Mouse (Mus musculus) MEL (cell line): Measurements from ENCODE around the gene Rps26. TPM values are rescaled to one million over a fixed set of nuclear protein-coding genes. Genes with fewer than 3 reads are reported as not detected.

Experiments used
- DNase-seq: peaks from one replicate; pipeline ENCODE4 v3.0.0; 2011; ENCODE audit warnings: low read depth, low spot score
- H3K27ac ChIP-seq: 2 replicates; pipeline ENCODE4 v1.5.1; 2012; ENCODE audit warnings: low read depth, mild to moderate bottlenecking, control low read depth, low read length, moderate library complexity; ENCODE audit not compliant: control insufficient read depth
- H3K27me3 ChIP-seq, 2 experiments: fragments of 150-350 bp in 1 of 2; sonication (generic) in 1 of 2; 2 replicates each; pipeline ENCODE4 v1.6.1; 2012; ENCODE audit warnings: low read length in 2 of 2, mild to moderate bottlenecking in 2 of 2, improper control_type of control experiment in 1 of 2, moderate library complexity in 1 of 2; ENCODE audit not compliant: insufficient read depth in 2 of 2, control insufficient read depth in 1 of 2
- H3K36me3 ChIP-seq, 2 experiments: 2 replicates each; pipeline ENCODE4 v1.6.1; 2012 to 2014; ENCODE audit warnings: low read length in 2 of 2, improper control_type of control experiment in 1 of 2, inconsistent platforms in 1 of 2, mild to moderate bottlenecking in 1 of 2; ENCODE audit not compliant: insufficient read depth in 2 of 2, control insufficient read depth in 1 of 2
- H3K4me1 ChIP-seq, 2 experiments: fragments of 150-350 bp in 1 of 2; sonication (generic) in 1 of 2; 2 replicates each; pipeline ENCODE4 v1.6.1; 2012; ENCODE audit warnings: low read length in 2 of 2, improper control_type of control experiment in 1 of 2, mild to moderate bottlenecking in 1 of 2; ENCODE audit not compliant: insufficient read depth in 2 of 2, control insufficient read depth in 1 of 2
- H3K4me3 ChIP-seq, 2 experiments: fragments of 150-350 bp in 1 of 2; sonication (generic) in 1 of 2; 2 replicates each; pipeline ENCODE4 v1.5.1; 2012; ENCODE audit warnings: low read depth in 2 of 2, low read length in 2 of 2, mild to moderate bottlenecking in 2 of 2, moderate library complexity in 2 of 2, control low read depth in 1 of 2, improper control_type of control experiment in 1 of 2; ENCODE audit not compliant: control insufficient read depth in 1 of 2, insufficient read depth in 1 of 2
- H3K79me2 ChIP-seq: 2 replicates; pipeline ENCODE4 v1.6.1; 2012; ENCODE audit warnings: mild to moderate bottlenecking, low read length, moderate library complexity; ENCODE audit not compliant: control insufficient read depth, poor library complexity, insufficient read depth
- H3K9ac ChIP-seq: 2 replicates; pipeline ENCODE4 v1.6.1; 2012; ENCODE audit warnings: low read depth, mild to moderate bottlenecking, control low read depth, low read length, moderate library complexity; ENCODE audit not compliant: control insufficient read depth, poor library complexity, severe bottlenecking
- H3K9me3 ChIP-seq: fragments of 150-350 bp; sonication (generic); replicated peaks from 2 replicates; pipeline ENCODE4 v1.6.1; 2012; ENCODE audit warnings: mild to moderate bottlenecking, low read length, improper control_type of control experiment, moderate library complexity; ENCODE audit not compliant: insufficient read depth
- BHLHE40 ChIP-seq: IDR thresholded peaks from 2 replicates; pipeline ENCODE4 v1.6.1; 2012; ENCODE audit warnings: low read depth, mild to moderate bottlenecking, inconsistent platforms, low read length, improper control_type of control experiment, borderline replicate concordance
- CHD1 ChIP-seq: IDR thresholded peaks from 2 replicates; pipeline ENCODE4 v1.6.1; 2012; ENCODE audit warnings: low read depth, mild to moderate bottlenecking, inconsistent platforms, low read length, improper control_type of control experiment
- CHD2 ChIP-seq: IDR thresholded peaks from 2 replicates; pipeline ENCODE4 v1.6.1; 2011; ENCODE audit warnings: low read length, improper control_type of control experiment
- CTCF ChIP-seq, 3 experiments: IDR thresholded peaks in 2 of 3; conservative IDR thresholded peaks in 1 of 3; 2 replicates each; pipeline ENCODE4 v1.5.1; 2011 to 2012; ENCODE audit warnings: low read length in 3 of 3, low read depth in 2 of 3, mild to moderate bottlenecking in 2 of 3, improper control_type of control experiment in 1 of 3, inconsistent platforms in 1 of 3, mixed read lengths in 1 of 3, moderate library complexity in 1 of 3; ENCODE audit not compliant: control insufficient read depth in 1 of 3, insufficient read depth in 1 of 3, poor library complexity in 1 of 3, severe bottlenecking in 1 of 3
- E2F4 ChIP-seq: IDR thresholded peaks from 2 replicates; pipeline ENCODE4 v1.6.1; 2011; ENCODE audit warnings: low read depth, low read length, improper control_type of control experiment, borderline replicate concordance
- ELF1 ChIP-seq: IDR thresholded peaks from 2 replicates; pipeline ENCODE4 v1.6.1; 2014; ENCODE audit warnings: low read depth, mild to moderate bottlenecking, inconsistent platforms, low read length, improper control_type of control experiment, moderate library complexity
- EP300 ChIP-seq, 2 experiments: IDR thresholded peaks; 2 replicates each; pipeline ENCODE4 v1.6.1; 2011; ENCODE audit warnings: improper control_type of control experiment in 2 of 2, low read length in 2 of 2, low read depth in 1 of 2, mild to moderate bottlenecking in 1 of 2
- ETS1 ChIP-seq: IDR thresholded peaks from 2 replicates; pipeline ENCODE4 v1.6.1; 2012; ENCODE audit warnings: low read depth, mild to moderate bottlenecking, inconsistent platforms, low read length, improper control_type of control experiment, moderate library complexity
- GABPA ChIP-seq: IDR thresholded peaks from 2 replicates; pipeline ENCODE4 v1.6.1; 2012; ENCODE audit warnings: low read depth, mild to moderate bottlenecking, inconsistent platforms, low read length, improper control_type of control experiment, moderate library complexity
- HCFC1 ChIP-seq: IDR thresholded peaks from 2 replicates; pipeline ENCODE4 v1.6.1; 2012; ENCODE audit warnings: low read depth, mild to moderate bottlenecking, inconsistent platforms, low read length, improper control_type of control experiment, moderate library complexity
- JUND ChIP-seq: IDR thresholded peaks from 2 replicates; pipeline ENCODE4 v1.6.1; 2011; ENCODE audit warnings: low read depth, mild to moderate bottlenecking, improper control_type of control experiment, low read length
- KAT2A ChIP-seq: conservative IDR thresholded peaks from 2 replicates; pipeline ENCODE4 v1.6.1; 2012; ENCODE audit warnings: low read depth, low read length, improper control_type of control experiment, inconsistent platforms
- MAFK ChIP-seq: IDR thresholded peaks from 2 replicates; pipeline ENCODE4 v1.6.1; 2011; ENCODE audit warnings: low read depth, mild to moderate bottlenecking, low read length, improper control_type of control experiment, borderline replicate concordance
- MAX ChIP-seq: IDR thresholded peaks from 2 replicates; pipeline ENCODE4 v1.6.1; 2011; ENCODE audit warnings: low read length, improper control_type of control experiment
- MAZ ChIP-seq: IDR thresholded peaks from 2 replicates; pipeline ENCODE4 v1.6.1; 2012; ENCODE audit warnings: low read depth, mild to moderate bottlenecking, inconsistent platforms, low read length, improper control_type of control experiment
- MEF2A ChIP-seq: IDR thresholded peaks from 2 replicates; pipeline ENCODE4 v1.6.1; 2014; ENCODE audit warnings: low read depth, mild to moderate bottlenecking, inconsistent platforms, low read length, improper control_type of control experiment; ENCODE audit not compliant: poor library complexity, insufficient replicate concordance, severe bottlenecking; ENCODE audit errors: extremely low read depth
- MXI1 ChIP-seq: IDR thresholded peaks from 2 replicates; pipeline ENCODE4 v1.6.1; 2011; ENCODE audit warnings: mild to moderate bottlenecking, low read depth, low read length, improper control_type of control experiment
- MYB ChIP-seq: IDR thresholded peaks from 2 replicates; pipeline ENCODE4 v1.6.1; 2011; ENCODE audit warnings: mild to moderate bottlenecking, low read depth, low read length, improper control_type of control experiment
- MYC ChIP-seq: IDR thresholded peaks from 2 replicates; pipeline ENCODE4 v1.6.1; 2011; ENCODE audit warnings: low read depth, mild to moderate bottlenecking, low read length, improper control_type of control experiment, moderate library complexity
- NELFE ChIP-seq: IDR thresholded peaks from 2 replicates; pipeline ENCODE4 v1.6.1; 2011; ENCODE audit warnings: low read depth, low read length, improper control_type of control experiment
- NRF1 ChIP-seq: IDR thresholded peaks from 2 replicates; pipeline ENCODE4 v1.6.1; 2014; ENCODE audit warnings: low read depth, mild to moderate bottlenecking, inconsistent platforms, low read length, improper control_type of control experiment, moderate library complexity; ENCODE audit not compliant: poor library complexity, insufficient read depth, severe bottlenecking
- POLR2A ChIP-seq, 2 experiments: IDR thresholded peaks; 2 replicates each; pipeline ENCODE4 v1.6.1; 2011 to 2012; ENCODE audit warnings: low read length in 2 of 2, mild to moderate bottlenecking in 2 of 2, control low read depth in 1 of 2, improper control_type of control experiment in 1 of 2, low read depth in 1 of 2, moderate library complexity in 1 of 2; ENCODE audit not compliant: control insufficient read depth in 1 of 2, insufficient read depth in 1 of 2, poor library complexity in 1 of 2
- POLR2AphosphoS5 ChIP-seq: IDR thresholded peaks from 2 replicates; pipeline ENCODE4 v1.6.1; 2012; ENCODE audit warnings: low read depth, borderline replicate concordance, mild to moderate bottlenecking, inconsistent platforms, low read length, moderate library complexity, mixed read lengths
- RAD21 ChIP-seq: IDR thresholded peaks from 2 replicates; pipeline ENCODE4 v1.6.1; 2011; ENCODE audit warnings: mild to moderate bottlenecking, low read depth, low read length, improper control_type of control experiment
- RCOR1 ChIP-seq: IDR thresholded peaks from 2 replicates; pipeline ENCODE4 v1.6.1; 2012; ENCODE audit warnings: low read depth, mild to moderate bottlenecking, inconsistent platforms, low read length, improper control_type of control experiment
- SIN3A ChIP-seq: IDR thresholded peaks from 2 replicates; pipeline ENCODE4 v1.6.1; 2012; ENCODE audit warnings: low read length, improper control_type of control experiment, inconsistent platforms
- SMC3 ChIP-seq: IDR thresholded peaks from 2 replicates; pipeline ENCODE4 v1.6.1; 2011; ENCODE audit warnings: low read depth, low read length, improper control_type of control experiment
- TAL1 ChIP-seq: IDR thresholded peaks from 2 replicates; pipeline ENCODE4 v1.6.1; 2012; ENCODE audit warnings: mild to moderate bottlenecking, inconsistent platforms, low read length, moderate library complexity, mixed read lengths
- TCF12 ChIP-seq: IDR thresholded peaks from 2 replicates; pipeline ENCODE4 v1.6.1; 2014; ENCODE audit warnings: low read depth, mild to moderate bottlenecking, inconsistent platforms, low read length, improper control_type of control experiment, moderate library complexity
- UBTF ChIP-seq: IDR thresholded peaks from 2 replicates; pipeline ENCODE4 v1.6.1; 2012; ENCODE audit warnings: low read depth, mild to moderate bottlenecking, inconsistent platforms, low read length, improper control_type of control experiment, moderate library complexity, borderline replicate concordance; ENCODE audit not compliant: insufficient read depth
- USF1 ChIP-seq: IDR thresholded peaks from 2 replicates; pipeline ENCODE4 v1.6.1; 2014; ENCODE audit warnings: low read depth, mild to moderate bottlenecking, inconsistent platforms, low read length, improper control_type of control experiment, moderate library complexity
- USF2 ChIP-seq, 2 experiments: IDR thresholded peaks; 2 replicates each; pipeline ENCODE4 v1.6.1; 2011 to 2012; ENCODE audit warnings: improper control_type of control experiment in 2 of 2, low read length in 2 of 2, borderline replicate concordance in 1 of 2, inconsistent platforms in 1 of 2, low read depth in 1 of 2, mild to moderate bottlenecking in 1 of 2; ENCODE audit not compliant: insufficient read depth in 1 of 2
- ZC3H11A ChIP-seq: IDR thresholded peaks from 2 replicates; pipeline ENCODE4 v1.6.1; 2012; ENCODE audit warnings: low read depth, mild to moderate bottlenecking, inconsistent platforms, low read length, improper control_type of control experiment
- ZKSCAN1 ChIP-seq: IDR thresholded peaks from 2 replicates; pipeline ENCODE4 v1.6.1; 2012; ENCODE audit warnings: low read depth, mild to moderate bottlenecking, inconsistent platforms, low read length, improper control_type of control experiment, moderate library complexity
- ZMIZ1 ChIP-seq: IDR thresholded peaks from 2 replicates; pipeline ENCODE4 v1.6.1; 2012; ENCODE audit warnings: low read depth, mild to moderate bottlenecking, inconsistent platforms, low read length, improper control_type of control experiment, moderate library complexity
- ZNF384 ChIP-seq: IDR thresholded peaks from 2 replicates; pipeline ENCODE4 v1.6.1; 2012; ENCODE audit warnings: low read depth, mild to moderate bottlenecking, inconsistent platforms, low read length, improper control_type of control experiment
- polyA plus RNA-seq, 2 experiments: library from polyadenylated mRNA; stranded (reverse) in 1 of 2; unstranded in 1 of 2; fragments of >175 nt in 1 of 2; fragments of >200 nt in 1 of 2; gene quantifications; 2 replicates each; pipeline versions ENCODE4 v1.2.1 to v1.2.4; 2012; ENCODE audit warnings: low replicate concordance in 2 of 2, low read depth in 1 of 2; ENCODE audit not compliant: insufficient read length in 2 of 2, insufficient read depth in 1 of 2, missing spikeins in 1 of 2
- total RNA-seq: library from RNA; depleted of rRNA; stranded (reverse); fragments of 300-350 nt; gene quantifications from 2 replicates; pipeline ENCODE4 v1.2.3, GENCODE M21; 2012

Gene Rps26
- total and polyA plus RNA-seq, 3 experiments = 2,523 to 2,530 TPM; not detected in 1

- Histone ChIP-seq H3K79me2 (peaks cover 14% of the 10 kb centered on the region), H3K27me3 (peaks cover 0 to 1% of the 10 kb centered on the region in 2 experiments; a peak in 1 of 4 replicates), H3K27ac (peak overlapping the region; percentile 88), H3K9me3 (no peaks in the 10 kb centered on the region), H3K36me3 (peaks cover 7 to 20% of the 10 kb centered on the region in 2 experiments), H3K4me1 (peaks cover 0 to 20% of the 10 kb centered on the region in 2 experiments; a peak in 2 of 4 replicates), H3K9ac (peak overlapping the region; percentile 99), H3K4me3 (peak overlapping the region; percentile 58 to 95)
- peak; percentile 92 for DNase-seq
- TF ChIP-seq EP300 (IDR thresholded peaks at IDR 0.05; ENCODE audit: low read depth in 1 of 2, low read length in 2 of 2) (no peak), SIN3A (no peak; the same call in none of the 2 replicates), MAZ (no peak), ZNF384 (no peak), BHLHE40 (no peak), CHD2 (no peak), E2F4 (no peak), HCFC1 (peak; percentile 70; the same call in 1 of the 2 replicates), UBTF (no peak), RAD21 (no peak), POLR2A (IDR thresholded peaks at IDR 0.05; ENCODE audit: control insufficient read depth in 1 of 2, insufficient read depth in 1 of 2, low read depth in 1 of 2, low read length in 2 of 2, poor library complexity in 1 of 2) (peak in 1 of 2 experiments; percentile 98; a peak in 3 of 4 replicates), KAT2A (no peak), NRF1 (no peak), USF1 (no peak), NELFE (peak; percentile 90), RCOR1 (no peak; the same call in 1 of the 2 replicates), MXI1 (peak; percentile 34), MAFK (no peak), MAX (no peak), TCF12 (peak; percentile 29; the same call in 1 of the 2 replicates), TAL1 (no peak), SMC3 (no peak), USF2 (IDR thresholded peaks at IDR 0.05; ENCODE audit: borderline replicate concordance in 1 of 2, insufficient read depth in 1 of 2, low read depth in 1 of 2, low read length in 2 of 2) (no peak), ETS1 (no peak), MYC (no peak), MEF2A (no peak), ELF1 (no peak), ZKSCAN1 (no peak), ZC3H11A (no peak), POLR2AphosphoS5 (no peak), MYB (no peak), CTCF (IDR thresholded peaks at IDR 0.05 in 2 of 3, conservative IDR thresholded peaks at IDR 0.05 in 1 of 3; ENCODE audit: control insufficient read depth in 1 of 3, insufficient read depth in 1 of 3, low read depth in 2 of 3, low read length in 3 of 3, poor library complexity in 1 of 3, severe bottlenecking in 1 of 3) (no peak), JUND (no peak), CHD1 (peak; percentile 90; the same call in 1 of the 2 replicates), GABPA (no peak), ZMIZ1 (peak; percentile 96; the same call in 1 of the 2 replicates)
Measured at GRCm38 (mm10) chr10:128625287-128625894, 1.2 kb downstream of the Rps26 start.
